Mouse (Mus musculus) T-cell, adult 2 months (primary cell): ENCODE results near the gene Ccdc188.

Experiments
- DNase-seq: peaks from one replicate; pipeline ENCODE4 v3.0.0; 2022; ENCODE audit warnings: low spot score

Ccdc188 gene

DNA sequence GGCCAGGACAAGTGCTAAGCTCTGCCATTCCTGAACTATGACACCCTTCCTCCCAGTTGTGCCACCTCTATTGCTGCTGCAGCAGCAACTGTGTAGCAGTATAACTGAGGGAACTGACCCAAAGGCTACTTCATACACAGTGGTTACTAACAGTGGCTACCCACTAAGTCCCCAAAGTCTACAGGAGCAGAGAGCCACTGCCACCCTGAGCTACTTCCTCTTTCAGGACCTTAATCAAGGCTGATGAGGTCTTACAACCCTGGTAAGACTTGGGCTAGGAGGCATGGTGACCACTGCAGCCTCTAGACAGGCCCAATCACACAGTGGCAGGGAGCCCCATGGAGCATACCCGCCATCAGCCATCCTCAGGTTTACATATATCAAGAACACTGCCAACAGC, 15.6 kb upstream of the Ccdc188 start:
- DNase-seq, result no peak

DNA sequence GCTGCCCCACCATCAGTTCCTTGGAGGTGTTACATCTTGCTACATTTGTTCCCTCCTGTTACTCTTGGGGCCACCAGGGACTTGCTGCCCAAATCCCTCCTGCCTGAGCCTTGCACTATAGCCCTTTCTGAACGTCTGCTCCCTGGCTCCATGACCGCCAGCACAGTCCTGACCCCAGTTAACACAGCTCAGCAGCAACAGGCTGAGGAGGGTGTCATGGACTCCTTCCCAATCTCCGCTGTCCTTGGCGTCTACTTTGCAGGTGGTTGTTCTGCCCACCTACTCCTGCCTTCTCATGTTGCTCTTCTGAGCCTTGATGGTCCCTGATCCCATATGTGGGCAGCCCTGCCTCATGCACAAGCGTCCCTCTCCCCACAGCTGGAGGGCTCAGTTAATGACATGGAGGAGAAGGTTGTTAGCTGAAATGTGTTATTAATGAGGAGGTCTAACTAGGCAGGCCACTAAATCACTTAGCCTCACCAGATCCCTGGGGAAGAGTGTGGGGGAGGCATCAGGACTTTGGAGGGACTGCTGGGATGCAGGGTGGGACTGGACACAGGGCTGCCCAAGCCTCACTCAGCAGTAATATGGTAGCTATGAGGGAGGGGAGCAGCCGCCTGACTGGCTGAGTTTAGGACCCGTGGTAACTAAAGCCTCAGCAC, 14.1 kb upstream of the Ccdc188 start:
- no peak for DNase-seq

DNA sequence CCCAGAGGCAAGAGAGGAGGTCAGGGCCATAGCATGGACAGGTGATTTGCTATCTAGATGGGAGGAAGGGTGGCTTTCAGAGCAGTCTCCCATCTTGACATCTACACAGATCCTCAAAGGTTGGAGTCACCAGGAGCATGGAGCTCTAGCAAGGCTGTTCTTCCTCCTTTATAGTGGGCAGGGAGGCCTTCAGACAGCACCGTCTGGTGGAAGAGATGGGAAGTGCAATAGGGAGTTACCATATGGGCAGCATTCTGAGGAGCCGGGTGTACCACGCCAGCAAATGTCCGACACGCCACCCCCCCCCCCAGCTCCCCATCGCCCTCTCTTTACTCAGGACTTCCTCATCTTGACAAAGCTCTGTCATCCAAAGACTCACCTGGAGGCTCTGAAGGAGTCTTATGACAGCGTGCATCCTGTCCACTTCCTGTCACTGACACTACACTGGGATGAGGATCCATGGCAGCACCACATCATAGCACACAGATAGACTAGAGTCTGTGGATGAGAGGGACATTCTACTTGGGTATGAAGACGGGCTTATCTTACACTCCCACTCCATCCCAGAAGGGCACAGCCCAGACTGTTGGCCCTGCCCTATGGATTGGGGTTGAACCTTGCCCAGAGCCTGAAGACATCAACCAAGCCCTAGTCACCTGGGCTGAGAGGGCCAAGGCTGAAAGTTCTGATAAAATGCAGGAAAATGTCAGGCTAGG, 6.8 kb upstream of the Ccdc188 start:
- DNase-seq, result peak; percentile 31

DNA sequence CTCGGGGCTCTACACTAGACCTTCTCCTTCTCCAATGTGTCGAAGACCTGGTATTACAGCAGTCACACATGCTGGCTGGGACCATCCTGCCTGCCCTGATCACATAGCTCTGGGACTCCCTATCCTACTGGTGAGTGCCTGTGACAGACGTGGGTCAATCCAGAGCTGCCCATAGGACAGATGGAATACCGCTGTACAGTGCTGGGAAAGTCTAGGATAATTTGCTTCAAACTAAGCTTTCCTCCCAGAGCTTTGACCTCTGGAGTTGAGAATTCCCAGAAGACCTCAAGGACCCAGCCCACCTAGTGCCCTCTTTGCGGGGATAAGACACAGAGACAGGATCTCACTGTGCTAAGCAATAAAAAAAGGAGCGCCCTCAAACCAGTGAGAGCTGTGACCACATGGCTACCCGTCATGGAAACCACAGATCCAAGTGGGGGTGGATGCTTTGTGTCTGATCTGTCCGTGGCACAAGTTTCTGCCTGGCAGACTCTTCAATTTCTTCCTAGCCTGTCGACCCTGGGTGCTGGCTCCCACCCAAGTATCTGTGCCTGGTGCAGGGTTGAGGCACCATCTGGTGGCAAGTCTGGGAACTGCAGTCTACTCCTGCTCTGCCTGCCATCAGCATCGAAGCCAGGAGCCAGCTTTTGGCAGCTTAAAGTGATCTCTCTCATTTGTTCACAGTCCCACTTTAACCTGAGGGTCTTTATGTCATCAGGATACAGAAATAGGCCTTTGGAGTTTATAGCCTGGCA, 6.1 kb upstream of the Ccdc188 start:
- peak; percentile 67 for DNase-seq

DNA sequence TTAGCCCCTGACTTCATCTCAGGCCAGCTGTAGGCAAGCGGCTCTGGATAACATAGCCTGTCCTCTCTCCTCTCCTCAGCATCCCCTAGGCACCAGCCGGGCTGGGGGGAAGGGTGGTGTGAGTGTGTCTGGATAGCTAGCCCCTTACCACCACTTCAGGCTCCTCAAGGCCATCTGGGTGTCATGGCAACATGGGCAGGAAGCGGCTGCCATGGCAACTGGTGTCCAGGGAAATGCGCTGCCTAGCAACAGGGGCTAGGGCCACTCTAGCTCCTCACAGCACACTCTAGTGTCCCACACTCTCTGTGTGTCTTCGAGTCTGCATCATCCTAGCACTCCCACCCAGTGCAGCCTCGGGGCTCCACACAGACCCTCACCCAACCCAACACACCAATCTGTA, 4.0 kb upstream of the Ccdc188 start:
- DNase-seq, result no peak

DNA sequence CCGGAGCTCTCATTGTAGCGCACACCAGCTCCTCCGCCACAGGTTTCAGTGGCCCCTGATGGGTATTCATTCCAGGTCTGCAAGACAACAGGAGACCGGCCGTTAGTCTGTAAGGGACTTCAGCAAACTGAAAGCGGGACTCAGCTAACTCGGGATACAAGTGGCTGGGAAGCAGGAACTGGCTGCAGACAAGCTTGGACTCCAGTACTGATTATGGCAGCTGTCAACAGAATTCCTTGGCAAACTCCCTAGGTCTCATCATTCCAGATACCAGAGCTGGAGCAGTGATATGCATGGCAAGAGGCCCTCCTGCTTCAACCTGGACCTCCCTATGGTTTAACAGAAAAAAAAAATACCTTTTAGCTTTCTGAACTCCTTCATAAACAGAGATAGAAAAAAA, 2.8 kb upstream of the Ccdc188 start:
- no peak for DNase-seq

DNA sequence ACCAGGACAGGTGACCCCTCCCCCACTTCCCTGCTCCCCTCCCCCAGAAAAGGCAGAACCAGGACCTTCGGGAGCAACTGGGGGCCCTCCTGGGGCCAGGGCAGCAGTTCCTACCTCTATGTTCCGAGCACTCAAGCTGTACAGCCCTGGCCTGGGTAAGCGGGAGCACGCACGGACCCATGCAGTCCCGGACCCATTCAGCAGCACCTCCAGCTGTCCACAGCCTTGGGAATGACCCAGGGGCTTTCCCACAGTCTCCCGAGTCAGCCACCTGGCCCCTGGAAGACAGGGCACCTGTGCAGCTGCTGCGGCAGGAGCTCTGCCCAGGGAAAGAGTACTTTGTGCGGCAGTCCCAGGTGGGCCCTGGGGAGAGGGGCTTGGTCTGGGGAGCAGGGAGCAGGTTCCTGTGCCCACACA, 909 bp downstream of the Ccdc188 start:
- no peak for DNase-seq

DNA sequence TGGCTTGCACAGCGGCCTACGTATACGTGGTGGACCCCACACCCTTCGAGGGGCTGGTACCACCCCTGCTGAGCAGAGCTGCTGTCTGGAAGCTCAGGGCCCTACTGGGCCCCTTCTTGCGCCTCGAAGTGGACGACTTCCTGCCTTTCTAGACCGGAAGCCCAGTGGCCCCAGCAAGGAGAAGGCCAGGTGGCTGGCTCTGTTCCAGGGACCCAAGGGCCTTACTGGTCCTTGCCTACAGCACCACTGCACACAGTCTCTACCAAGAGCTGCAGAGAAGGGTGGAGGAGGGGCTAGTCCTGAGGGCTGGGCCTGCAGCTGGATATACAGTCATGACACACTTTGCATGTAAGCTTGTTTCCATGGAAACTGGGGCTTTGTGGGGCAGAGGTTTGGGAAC, 2.3 kb downstream of the Ccdc188 start:
- DNase-seq, result no peak

DNA sequence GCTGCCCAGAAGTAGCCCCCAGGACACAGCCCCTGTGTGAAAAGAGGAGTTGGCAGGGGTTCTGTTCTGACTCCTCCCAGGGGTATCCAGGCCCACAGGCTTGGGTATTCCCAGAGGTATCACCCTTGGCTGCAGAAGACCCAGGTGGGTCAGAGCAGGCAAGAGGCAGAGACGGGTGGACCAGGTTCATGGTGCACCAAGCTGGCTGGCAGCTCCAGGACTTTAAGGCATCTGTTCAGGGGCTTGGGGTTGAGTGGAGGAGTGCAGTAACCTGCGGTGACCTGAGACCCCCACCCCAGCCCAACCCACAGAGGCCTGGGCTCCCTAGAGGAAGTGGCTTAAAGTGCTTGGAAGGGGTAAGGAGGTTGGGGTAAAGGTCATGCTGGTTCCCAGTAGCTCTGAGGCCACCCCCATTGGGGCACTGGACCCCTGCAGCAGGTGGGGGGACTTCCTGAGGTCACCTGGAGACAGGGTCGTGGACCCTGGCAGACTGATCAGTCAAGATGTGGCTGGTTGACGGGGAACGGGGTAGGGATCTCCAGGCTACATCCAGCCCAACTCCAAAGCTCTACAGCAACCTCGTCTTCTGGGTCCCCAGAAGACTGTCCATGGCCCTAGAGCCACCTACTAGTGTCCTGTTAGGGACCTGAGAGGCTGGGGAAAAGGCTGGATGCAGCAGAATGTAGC, 3.3 kb downstream of the Ccdc188 start:
- DNase-seq, result no peak

DNA sequence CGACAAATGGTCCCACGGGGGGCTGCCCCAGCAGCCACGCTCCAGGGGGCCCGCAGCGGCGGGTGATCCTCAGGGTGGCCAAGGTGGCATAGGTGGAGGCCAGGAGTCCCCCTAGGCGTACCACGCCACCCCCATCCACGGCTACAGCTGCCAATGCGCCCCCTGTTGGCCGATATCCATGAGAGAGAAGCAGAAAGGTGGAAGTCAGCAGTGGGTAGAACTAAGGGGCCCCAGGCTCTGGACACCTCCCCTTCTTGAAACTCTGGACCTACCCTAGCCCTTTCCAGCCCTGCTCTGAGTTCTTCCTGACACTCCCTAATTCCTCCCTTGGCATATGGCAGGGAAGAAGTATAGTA, 3.8 kb downstream of the Ccdc188 start:
- no peak for DNase-seq

DNA sequence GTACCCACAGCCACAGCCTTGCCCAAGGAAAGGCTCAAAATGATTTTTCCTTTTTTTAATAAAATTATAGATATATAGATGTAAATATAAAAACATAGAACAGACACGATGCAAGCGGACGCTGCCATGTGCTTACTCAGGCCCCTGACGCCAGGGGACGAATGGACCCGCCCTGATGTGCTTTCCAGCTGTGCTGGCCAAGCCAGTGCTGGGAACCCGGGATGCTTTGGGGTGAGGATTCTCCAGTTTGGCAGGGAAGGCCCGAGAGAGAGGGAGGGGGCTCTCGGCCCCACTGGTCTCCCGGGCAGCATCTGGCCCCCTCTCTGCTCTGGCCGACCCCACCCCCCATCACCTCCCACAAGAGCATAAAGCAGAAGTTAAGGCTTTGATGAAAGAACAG, 4.5 kb downstream of the Ccdc188 start:
- no peak for DNase-seq

DNA sequence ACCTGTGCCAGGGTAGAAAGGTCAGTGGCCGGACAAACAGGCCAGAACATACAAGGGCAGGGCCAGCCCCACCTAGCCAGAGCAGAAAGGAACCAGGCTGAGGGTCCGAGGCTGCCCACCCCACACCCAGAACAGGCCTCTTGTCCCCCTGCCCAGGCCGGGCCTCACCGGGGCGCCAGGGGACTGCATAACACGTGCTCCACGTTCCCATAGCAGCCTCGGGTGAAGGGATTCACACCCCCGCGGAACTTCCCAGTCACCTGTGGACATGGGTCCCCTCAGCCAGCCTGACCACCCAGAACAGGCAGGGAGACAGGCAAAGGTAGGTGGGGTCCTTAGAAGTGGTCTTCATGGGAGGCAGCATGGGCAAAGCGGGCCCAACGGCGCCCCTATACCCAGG, 9.5 kb downstream of the Ccdc188 start:
- no peak for DNase-seq

DNA sequence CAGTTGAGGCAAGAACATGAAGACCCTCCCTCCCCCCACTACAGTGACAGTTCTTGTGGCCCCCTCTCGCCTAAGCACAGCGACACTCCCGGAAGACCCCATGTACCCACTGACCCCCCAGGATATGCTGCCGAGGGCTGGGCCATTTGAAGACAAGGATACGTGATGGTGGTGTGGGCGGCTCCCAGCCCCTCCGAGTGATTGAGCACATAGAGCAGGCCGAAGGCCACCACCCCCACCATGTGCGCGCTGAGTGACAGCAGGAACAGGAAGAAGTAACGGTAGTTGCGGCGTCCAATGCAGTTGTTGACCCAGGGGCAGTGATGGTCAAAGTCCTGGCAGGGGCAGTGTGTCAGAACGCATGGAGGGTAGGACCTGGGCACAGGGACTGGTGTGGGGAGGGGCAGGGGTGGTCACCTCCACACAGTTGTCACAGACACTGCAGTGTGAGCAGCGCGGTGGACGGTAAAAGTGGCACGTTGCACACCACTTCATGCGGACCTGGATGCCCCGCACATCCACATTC, 10.3 kb downstream of the Ccdc188 start:
- DNase-seq, result no peak

DNA sequence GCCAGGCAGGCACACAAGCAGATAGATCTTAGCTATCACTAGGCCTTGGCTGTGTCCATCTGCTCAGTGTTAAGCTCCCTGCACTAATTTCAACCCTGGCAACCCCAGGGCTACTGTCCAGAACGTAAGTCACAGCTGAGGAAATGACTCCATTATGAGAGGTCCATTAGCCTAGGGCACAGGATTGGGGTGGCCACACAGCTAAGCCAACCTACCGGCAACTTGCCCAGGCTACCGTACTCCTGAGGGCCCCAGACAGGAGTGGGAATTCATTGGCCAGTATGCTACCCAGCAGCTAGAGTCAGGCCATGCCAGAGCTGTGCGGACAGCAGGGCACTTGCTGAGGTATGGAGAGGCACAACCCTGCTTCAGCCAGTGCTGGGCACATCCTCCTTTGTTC, 11.2 kb downstream of the Ccdc188 start:
- DNase-seq, result no peak

DNA sequence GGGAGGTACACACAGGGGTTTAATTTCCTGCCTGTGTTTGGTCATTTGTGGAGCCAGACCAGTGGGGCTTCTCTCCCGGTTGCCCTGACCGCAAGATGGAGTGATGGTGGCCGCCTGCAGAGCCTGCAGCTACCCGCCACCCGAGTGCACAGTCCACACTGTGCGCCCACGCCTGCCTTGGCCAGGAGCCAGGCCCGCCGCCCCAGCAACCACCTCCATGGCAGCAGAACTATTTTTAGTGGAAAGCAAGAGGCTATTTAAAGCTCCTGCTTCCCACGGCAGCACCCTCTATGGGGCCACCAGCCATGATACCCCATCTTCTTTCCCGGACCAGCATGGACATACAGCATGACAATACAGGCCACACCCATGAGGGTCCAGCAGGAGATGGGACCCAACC, 11.9 kb downstream of the Ccdc188 start:
- DNase-seq, result no peak

DNA sequence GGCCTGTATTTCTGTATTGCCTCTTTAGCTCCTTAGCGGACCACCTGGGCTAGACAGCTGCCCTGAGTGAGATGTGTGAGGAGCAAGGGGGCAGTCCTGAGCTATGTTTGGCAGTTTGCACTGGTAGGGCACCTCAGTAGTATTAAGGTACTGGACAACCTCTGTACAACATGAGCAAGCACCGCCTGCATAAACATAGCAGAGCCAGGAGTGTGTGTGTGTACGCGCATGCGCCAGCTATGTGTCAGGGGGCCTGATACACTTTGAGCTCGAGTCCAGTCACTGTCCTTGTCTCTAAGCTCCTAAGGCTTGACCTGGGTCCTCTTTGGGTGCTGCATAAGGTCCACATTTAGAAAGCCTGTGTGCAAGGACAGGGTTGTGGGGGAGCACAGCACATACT, 12.9 kb downstream of the Ccdc188 start:
- DNase-seq, result no peak

DNA sequence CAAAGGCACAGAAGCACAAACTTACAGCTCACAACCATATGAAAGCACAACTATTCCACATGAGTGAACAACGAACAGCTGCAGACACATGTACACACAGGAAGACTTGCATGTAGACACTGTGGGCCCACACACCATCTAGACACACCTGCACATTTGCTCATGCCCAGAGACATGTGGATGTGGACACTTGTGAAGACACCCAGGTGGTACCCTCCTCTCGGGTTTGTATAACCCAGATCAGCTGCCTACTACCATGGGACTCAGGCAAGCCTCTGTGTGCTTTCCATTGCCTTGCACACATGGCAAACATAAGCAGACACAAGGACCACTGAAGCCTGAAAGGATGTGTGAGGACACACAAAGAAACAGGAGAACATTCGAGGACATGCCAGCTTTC, 13.4 kb downstream of the Ccdc188 start:
- no peak for DNase-seq

DNA sequence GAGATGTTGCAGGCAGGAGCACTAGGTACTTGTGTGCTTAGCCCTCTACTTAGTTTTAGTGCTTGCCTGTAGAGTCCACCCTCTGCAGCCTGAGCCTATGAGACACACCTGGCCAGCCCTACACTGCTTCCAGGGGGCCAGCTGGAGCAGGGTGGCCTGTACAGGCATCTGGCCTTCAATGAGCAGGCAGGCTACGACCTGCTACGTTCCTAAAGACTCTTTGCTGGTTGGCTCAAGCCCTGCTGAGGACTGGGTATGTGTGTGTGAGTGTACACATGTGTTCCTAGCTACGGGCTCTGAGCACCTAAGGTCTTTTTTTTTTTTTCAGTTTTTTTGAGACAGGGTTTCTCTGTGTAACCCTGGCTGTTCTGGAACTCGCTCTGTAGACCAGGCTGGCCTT, 13.8 kb downstream of the Ccdc188 start:
- DNase-seq, result no peak

DNA sequence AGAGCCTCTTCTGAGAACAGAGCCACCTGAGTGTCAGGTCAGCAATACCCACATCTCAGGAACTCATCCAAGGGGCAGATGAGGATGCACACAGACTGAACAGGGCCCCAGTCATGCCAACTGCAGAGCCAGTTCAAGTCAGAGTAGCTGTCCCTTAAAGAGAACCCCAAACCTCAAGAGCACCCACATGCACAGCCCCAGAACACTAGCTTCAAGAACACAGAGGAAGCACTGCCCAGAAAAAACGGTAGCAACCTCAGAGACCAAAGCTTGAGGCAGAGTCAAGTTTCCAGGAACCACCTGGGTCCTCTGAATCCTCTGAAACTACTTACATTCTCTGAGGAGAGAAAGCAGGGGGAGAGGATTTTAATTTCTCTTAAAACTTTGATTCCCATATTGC, 15.8 kb downstream of the Ccdc188 start:
- no peak for DNase-seq

DNA sequence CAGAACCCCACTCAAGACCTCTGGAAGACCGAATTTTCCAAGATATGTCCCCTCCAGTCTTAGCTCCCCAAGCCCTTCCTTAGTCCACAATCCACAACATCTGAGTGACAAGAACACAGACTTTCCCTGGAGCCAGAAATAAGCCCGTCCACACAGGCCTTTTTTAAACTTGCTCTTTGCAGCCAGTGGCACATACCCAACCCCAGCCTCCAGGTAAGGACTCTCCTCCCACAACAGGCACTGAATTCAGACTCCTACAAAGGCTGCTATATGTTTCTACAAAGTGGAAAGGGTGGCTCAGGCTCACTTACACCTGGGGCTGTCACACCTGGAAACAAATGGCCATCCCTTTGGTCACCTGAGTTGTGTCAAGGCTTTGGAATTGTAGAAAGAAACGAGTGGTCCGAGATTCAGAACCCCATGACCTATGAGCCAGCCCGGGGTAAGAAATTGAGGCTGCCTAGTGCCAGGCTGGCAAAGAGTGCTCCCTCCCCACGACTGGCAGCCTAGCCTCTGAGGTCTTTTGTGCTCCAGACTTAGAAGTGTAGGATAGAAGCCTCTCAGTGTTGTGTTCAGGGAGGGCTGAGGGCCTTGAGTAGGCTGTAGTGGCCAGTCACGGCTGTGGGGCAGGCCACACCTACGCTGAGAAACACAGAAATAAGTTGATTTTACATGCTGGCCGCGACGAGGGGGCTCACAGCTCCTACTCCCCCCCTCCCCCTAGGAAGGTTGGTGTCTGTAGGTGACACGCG, 16.4 kb downstream of the Ccdc188 start:
- DNase-seq, result no peak

DNA sequence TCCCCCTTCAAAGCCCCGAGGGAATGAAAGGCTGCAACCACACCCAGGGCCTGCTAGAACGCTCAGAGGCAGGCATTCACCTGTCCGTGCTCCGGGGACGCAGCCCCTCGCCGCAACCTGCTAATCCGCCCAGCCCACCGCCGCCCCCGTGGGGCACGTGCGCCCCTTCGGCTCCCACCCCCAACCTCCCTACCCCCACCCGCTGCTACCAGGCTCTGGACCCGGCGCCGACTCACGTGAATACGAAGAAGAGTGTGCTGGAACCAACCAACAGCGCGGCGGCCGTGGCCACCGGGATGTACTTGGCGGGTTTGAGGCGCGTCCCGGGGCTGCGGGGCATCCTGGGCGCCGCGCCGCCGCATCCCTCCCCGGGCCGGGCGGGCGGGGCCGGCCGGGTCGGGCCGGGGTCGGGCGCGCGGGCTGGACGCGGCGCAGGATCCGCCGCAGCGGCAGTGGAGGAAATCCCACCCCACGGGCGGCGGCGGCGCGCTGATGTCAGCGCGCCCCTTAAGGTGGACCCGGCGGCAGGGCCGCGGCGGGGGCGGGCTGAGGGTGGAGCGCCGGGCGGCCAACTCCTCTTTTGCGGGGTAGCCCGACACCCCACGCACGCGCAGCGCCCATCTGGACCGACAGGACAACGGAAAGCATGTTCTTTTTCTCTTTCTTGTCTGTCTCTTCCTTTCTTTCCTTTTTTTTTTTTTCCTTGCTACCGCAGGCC, 17.2 kb downstream of the Ccdc188 start, which contains the start of gene Zdhhc8:
Zdhhc8 (minus strand) TSS at position 466 of the 718 bp plus-strand sequence.
- DNase-seq, result peak; percentile 51
